Mouse (Mus musculus) heart, postnatal 0 days (tissue): ENCODE results near the gene Abca13.
"Not testable (repeated sequence)": the region's sequence is repeated elsewhere in the genome, so short reads cannot be mapped to it uniquely, and the experiment has no call there.

ENCODE experiments used
- CTCF ChIP-seq: IDR thresholded peaks from 2 replicates; pipeline ENCODE4 v1.5.1; 2016; ENCODE audit warnings: antibody characterized with exemption, control low read depth, low read depth
- EP300 ChIP-seq: IDR thresholded peaks from 2 replicates; pipeline ENCODE4 v1.6.1; 2016; ENCODE audit warnings: antibody characterized with exemption, low read depth

GRCm38 (mm10) chr11:9514966-9515365 lies 323.2 kb downstream of the Abca13 start:
- TF ChIP-seq EP300, CTCF: not testable (repeated sequence)
